ENCODE assay signal across 8 mouse cellular contexts in genomic region chr16:86694497-86694896, GRCm38 (mm10).
A peak's percentile ranks its signal among the peaks of the same experiment; 100 is the strongest.
DNase-seq lines count a peak whose midpoint lies in the region; ATAC-seq and TF ChIP-seq lines count a peak whose summit lies in the region.
"Had no signal": no experiment of that assay in that cellular context is flagged by ENCODE, and none has a peak within 500 bp of the region (broad histone marks: within the 10 kb centered on the region; RNA-seq: fewer than 3 reads in every experiment).

No protein-coding gene starts in this region.

- no peak for ATAC-seq in CD4-positive, CD25-positive, alpha-beta regulatory T cell, adult 4 months

- 22% methylated on average over 3 of the region's 3 CpGs for WGBS in lung, adult 2 months

- no peak for TF ChIP-seq POLR2A in lung, adult 2 months (IDR thresholded peaks at IDR 0.05; ENCODE audit: borderline replicate concordance, extremely low read depth, low read depth, low read length)

- no peak for TF ChIP-seq CTCF in lung, adult 2 months (IDR thresholded peaks at IDR 0.05; ENCODE audit: insufficient read depth, low read length)

- no peaks in the 10 kb centered on the region for H3K4me1 ChIP-seq in lung, adult 2 months (ENCODE audit: control insufficient read depth, insufficient read depth, low read length)
- H3K4me1 ChIP-seq: liver, embryonic 13.5 days had no signal

- DNase-seq in adipocyte (ENCODE audit: low spot score), result peak; percentile 93
- DNase-seq in cerebellum, adult 11-12 months, result peak; percentile 93
- DNase-seq in gastrocnemius, postnatal 25 days, result peak; percentile 70
- peak; percentile 3 for DNase-seq in kidney, adult 18-20 months
- DNase-seq in lung, adult 2 months, result peak; percentile 5
- DNase-seq in left cerebral cortex, adult 8-10 months (ENCODE audit: low spot score in 2 of 2), result no peak
- DNase-seq: liver, embryonic 13.5 days had no signal

- H3K4me3 ChIP-seq in lung, adult 2 months (replicated peaks; ENCODE audit: extremely low read depth, low read depth, low read length), result no peak overlapping the region
- H3K4me3 ChIP-seq: liver, embryonic 13.5 days had no signal

Comparison
In these comparisons a context has a peak if more than half of its experiments do, and no peak if none do; other contexts are left out.
1. DNase-seq: peak in adipocyte (single experiment), cerebellum, adult 11-12 months (single experiment), gastrocnemius, postnatal 25 days (single experiment), kidney, adult 18-20 months (single experiment) and lung, adult 2 months (single experiment); none in left cerebral cortex, adult 8-10 months (0 of 2).